Mouse (Mus musculus) liver, embryonic 13.5 days (tissue): ENCODE results near the gene Hrct1. TPM values are rescaled to one million over a fixed set of nuclear protein-coding genes. Genes with fewer than 3 reads are reported as not detected.

ENCODE experiments used
- ATAC-seq: fragments of 200-750 bp; cut with Nextera tagmentation; 2 replicates; pipeline ENCODE4 v1.8.0; 2017; ENCODE audit warnings: low read depth, mild to moderate bottlenecking, moderate number of reproducible peaks, moderate library complexity
- DNase-seq: peaks from one replicate; pipeline ENCODE4 v3.0.0; 2022
- H3K27ac ChIP-seq: fragments of 300-500 bp; sonication (generic); 2 replicates; pipeline ENCODE4 v1.5.1; 2015; ENCODE audit warnings: moderate library complexity, mild to moderate bottlenecking, inconsistent platforms
- H3K27me3 ChIP-seq: fragments of 300-500 bp; sonication (generic); 2 replicates; pipeline ENCODE4 v1.6.1; 2015; ENCODE audit warnings: mild to moderate bottlenecking, inconsistent platforms
- H3K36me3 ChIP-seq: fragments of 300-500 bp; sonication (generic); 2 replicates; pipeline ENCODE4 v1.6.1; 2015; ENCODE audit warnings: mild to moderate bottlenecking, inconsistent platforms
- H3K4me1 ChIP-seq: fragments of 300-500 bp; sonication (generic); replicated peaks from 2 replicates; pipeline ENCODE4 v1.6.1; 2015; ENCODE audit warnings: inconsistent platforms
- H3K4me2 ChIP-seq: fragments of 300-500 bp; sonication (generic); 2 replicates; pipeline ENCODE4 v1.6.1; 2015; ENCODE audit warnings: inconsistent platforms, mild to moderate bottlenecking, moderate library complexity
- H3K4me3 ChIP-seq: fragments of 300-500 bp; sonication (generic); replicated peaks from 2 replicates; pipeline ENCODE4 v1.5.1; 2015; ENCODE audit warnings: mild to moderate bottlenecking, inconsistent platforms
- H3K9ac ChIP-seq: fragments of 300-500 bp; sonication (generic); 2 replicates; pipeline ENCODE4 v1.6.1; 2015; ENCODE audit warnings: mild to moderate bottlenecking, inconsistent platforms
- H3K9me3 ChIP-seq: fragments of 300-500 bp; sonication (generic); replicated peaks from 2 replicates; pipeline ENCODE4 v1.6.1; 2016; ENCODE audit warnings: inconsistent platforms
- WGBS: fragments of 180-500 bp; shearing (Covaris S2); methylation state at CpG from one replicate; pipeline ENCODE4 v1.1.7; 2015; ENCODE audit not compliant: insufficient replicate concordance; 5-methylcytosine and 5-hydroxymethylcytosine counted together
- polyA plus RNA-seq: library from polyadenylated mRNA; unstranded; fragments of >200 nt; fragmentation: Nextera tagmentation; extraction: Ambion mirVana; gene quantifications from 2 replicates; pipeline ENCODE4 v1.2.1, GENCODE M21; 2015

Gene Hrct1
- polyA plus RNA-seq, 1 experiment from 2014 or later: 0.09 TPM

DNA sequence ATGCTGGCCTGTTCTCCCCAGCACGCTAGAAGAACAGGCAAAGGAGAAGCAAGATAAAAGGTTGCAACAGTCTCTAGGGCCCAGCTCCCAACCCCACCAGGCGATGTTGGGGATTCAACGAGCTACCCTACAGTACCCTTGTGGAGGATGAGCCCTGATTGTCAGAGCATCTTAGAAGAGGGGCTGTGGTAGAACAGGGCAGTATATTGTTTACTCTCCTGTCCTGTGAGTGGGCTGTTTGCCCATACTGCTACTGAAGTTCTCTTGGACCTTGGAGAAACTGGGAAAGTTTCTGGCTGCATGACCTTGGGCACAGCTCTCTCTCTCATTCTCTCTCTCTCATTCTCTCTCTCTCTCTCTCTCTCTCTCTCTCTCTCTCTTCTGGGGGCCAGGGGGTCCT lies 2.1 kb downstream of the Hrct1 start:
- Histone ChIP-seq H3K4me1 (peaks cover 54% of the 10 kb centered on the region), H3K27me3 (no peaks in the 10 kb centered on the region), H3K4me2 (no peak overlapping the region), H3K4me3 (no peak overlapping the region), H3K36me3 (no peaks in the 10 kb centered on the region), H3K9ac (no peak overlapping the region), H3K27ac (peak overlapping the region; percentile 64), H3K9me3 (no peaks in the 10 kb centered on the region)
- DNase-seq (no peak), ATAC-seq (no peak)
- 22% methylated on average over 3 of the region's 3 CpGs for WGBS

DNA sequence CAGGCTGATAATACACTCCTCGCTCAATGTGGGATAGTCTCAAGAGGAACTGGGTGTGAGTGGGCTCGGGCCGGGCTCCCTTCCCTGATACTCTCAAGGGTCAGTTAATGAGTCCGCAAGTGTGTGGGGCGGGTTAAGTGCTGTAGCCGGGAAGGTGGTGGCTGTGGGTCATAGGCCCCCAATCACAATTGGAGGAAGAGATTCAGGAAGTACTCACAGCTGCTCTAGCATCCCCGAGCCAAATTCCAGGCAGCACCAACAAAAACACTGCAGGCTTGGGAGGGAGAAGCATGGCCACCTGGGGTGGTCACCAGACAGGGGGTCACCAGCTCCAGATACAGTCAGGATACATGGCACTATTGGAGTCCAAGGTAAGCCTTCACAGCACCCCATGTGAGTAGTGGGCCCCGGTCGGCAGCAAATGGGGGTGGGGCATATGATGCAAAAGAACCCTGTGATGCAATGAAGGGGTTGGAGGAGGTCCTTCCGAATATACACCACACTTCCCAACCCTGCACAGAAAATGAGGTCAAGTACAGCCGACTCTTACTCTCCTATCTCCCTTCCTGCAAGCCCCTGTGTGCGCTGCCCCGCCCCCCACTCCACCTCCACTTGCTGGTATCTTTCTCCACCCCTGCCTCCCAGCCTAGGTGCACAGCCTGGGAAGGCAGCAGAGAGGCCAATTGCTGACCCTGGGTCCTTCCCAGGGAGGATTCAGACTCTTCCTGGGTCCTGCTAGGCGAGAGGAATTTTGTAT lies 3.0 kb downstream of the Hrct1 start, which contains the start of gene Spaar:
Gene Spaar (plus strand): TSS at position 241 of the 757 bp plus-strand sequence.
- H3K9me3 ChIP-seq: no peaks in the 10 kb centered on the region
- H3K4me1 ChIP-seq: peaks cover 54% of the 10 kb centered on the region
- 19% methylated on average over 14 of the region's 14 CpGs for WGBS
- H3K36me3 ChIP-seq: no peaks in the 10 kb centered on the region
- H3K4me3 ChIP-seq: no peak within 1 kb of the TSS
- peak; percentile 49; the same call in 1 of the 2 replicates for ATAC-seq
- H3K27me3 ChIP-seq: no peaks in the 10 kb centered on the region
- DNase-seq: peak; percentile 22
- H3K9ac ChIP-seq: no peak within 1 kb of the TSS
- H3K4me2 ChIP-seq: peak within 1 kb of the TSS; percentile 28
- H3K27ac ChIP-seq: peak within 1 kb of the TSS; percentile 64

DNA sequence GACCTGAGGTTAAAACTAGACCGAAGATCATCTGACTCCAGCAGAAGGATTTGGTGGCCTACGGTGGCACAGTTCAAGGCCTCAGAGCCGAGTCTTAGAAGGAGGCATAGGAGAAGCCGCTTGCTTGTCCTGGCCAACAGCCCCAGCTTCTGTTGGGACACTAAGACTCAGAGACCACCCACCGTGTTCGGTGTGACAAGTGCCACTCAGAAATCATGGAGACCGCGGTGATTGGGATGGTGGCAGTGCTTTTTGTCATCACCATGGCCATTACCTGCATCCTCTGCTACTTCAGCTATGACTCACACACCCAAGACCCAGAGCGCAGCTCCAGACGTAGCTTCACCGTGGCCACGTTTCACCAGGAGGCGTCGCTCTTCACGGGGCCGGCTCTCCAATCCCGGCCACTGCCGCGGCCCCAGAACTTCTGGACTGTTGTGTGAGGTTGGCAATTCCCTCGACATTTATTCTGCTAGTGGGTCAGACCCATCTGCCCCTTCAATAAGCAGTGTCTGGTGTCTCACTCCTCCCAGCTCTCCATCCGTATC lies 3.8 kb downstream of the Hrct1 start:
- WGBS: 54% methylated on average over 21 of the region's 21 CpGs
- no peak overlapping the region for H3K9ac ChIP-seq
- no peak overlapping the region for H3K4me3 ChIP-seq
- no peak overlapping the region for H3K27ac ChIP-seq
- H3K36me3 ChIP-seq: no peaks in the 10 kb centered on the region
- DNase-seq: no peak
- peaks cover 54% of the 10 kb centered on the region for H3K4me1 ChIP-seq
- H3K9me3 ChIP-seq: no peaks in the 10 kb centered on the region
- ATAC-seq: no peak
- no peak overlapping the region for H3K4me2 ChIP-seq
- H3K27me3 ChIP-seq: no peaks in the 10 kb centered on the region

DNA sequence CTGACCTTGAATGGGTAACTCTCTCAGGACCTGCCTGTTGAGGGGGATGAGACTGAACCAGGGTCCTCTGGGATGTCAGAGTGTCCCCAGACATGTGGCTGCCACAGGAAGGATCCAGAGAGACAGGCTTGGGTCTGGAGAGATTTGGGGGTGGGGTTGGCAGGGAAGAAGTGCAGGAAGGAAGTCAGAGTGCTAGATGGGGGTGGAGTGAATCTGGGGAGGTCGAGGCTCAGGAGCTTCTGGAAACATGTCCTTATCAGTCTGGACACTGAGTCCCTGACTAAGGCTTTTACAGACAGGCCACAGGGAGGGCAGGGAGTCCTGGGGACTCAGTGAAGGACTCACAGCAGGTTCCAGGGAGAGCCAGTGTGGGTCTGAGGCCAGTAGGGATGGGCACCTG lies 5.2 kb downstream of the Hrct1 start:
- H3K27ac ChIP-seq: no peak overlapping the region
- H3K4me1 ChIP-seq: peaks cover 40% of the 10 kb centered on the region
- H3K4me3 ChIP-seq: no peak overlapping the region
- no peaks in the 10 kb centered on the region for H3K36me3 ChIP-seq
- no peaks in the 10 kb centered on the region for H3K27me3 ChIP-seq
- 10% methylated on average over 1 of the region's 1 CpGs for WGBS
- no peak for DNase-seq
- H3K4me2 ChIP-seq: no peak overlapping the region
- H3K9ac ChIP-seq: no peak overlapping the region
- no peak for ATAC-seq
- H3K9me3 ChIP-seq: no peaks in the 10 kb centered on the region

DNA sequence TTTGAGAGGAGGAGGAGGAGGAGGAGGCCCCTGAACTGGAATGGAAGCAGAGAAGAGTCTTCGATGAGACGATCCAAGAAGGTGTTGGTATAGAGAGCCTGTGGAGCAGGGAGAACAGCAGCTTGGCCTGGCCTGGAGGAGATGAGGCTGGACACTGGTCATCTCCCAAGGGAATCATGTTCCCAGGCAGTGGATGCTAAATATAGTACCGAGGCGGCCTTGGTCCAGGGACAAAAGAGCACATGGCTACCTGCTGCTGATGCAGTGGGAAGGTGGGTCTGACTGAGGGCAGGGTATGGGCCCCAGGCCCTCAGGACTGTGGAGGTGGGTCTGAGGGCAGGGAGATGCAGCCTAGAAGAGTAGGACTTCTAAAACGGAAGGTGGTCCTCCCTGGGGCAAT lies 6.2 kb downstream of the Hrct1 start:
- 68% methylated on average over 5 of the region's 5 CpGs for WGBS
- H3K4me3 ChIP-seq: no peak overlapping the region
- ATAC-seq: no peak

DNA sequence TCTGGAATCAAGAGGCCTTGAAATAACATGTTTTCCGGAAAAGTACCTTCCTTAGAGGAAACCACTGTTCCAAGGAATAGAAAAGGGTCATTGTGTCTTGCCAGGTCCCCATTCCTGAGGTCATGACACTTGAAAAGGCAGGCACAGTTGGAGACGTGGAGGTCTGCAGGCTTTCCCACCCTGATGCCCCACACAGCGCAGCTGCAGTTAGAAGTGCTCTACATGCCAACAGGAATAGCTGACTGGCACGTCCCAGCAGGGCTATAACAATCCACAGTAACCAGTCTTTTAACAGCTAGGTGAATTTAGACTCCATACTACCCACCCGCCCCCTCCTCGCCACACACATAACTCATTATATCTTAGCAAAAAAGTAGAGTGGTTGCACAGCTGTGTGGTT lies 10.2 kb downstream of the Hrct1 start:
- no peaks in the 10 kb centered on the region for H3K36me3 ChIP-seq
- no peaks in the 10 kb centered on the region for H3K9me3 ChIP-seq
- no peak overlapping the region for H3K4me3 ChIP-seq
- H3K27me3 ChIP-seq: no peaks in the 10 kb centered on the region
- DNase-seq (no peak), ATAC-seq (no peak)
- H3K4me1 ChIP-seq: no peaks in the 10 kb centered on the region
- no peak overlapping the region for H3K4me2 ChIP-seq
- no peak overlapping the region for H3K9ac ChIP-seq
- 63% methylated on average over 6 of the region's 6 CpGs for WGBS
- no peak overlapping the region for H3K27ac ChIP-seq

More for the DNA sequence above, 6.2 kb downstream of the Hrct1 start:
- H3K4me2 ChIP-seq: no peak overlapping the region
- peaks cover 30% of the 10 kb centered on the region for H3K4me1 ChIP-seq
- no peak overlapping the region for H3K27ac ChIP-seq
- no peaks in the 10 kb centered on the region for H3K27me3 ChIP-seq
- no peaks in the 10 kb centered on the region for H3K36me3 ChIP-seq
- H3K9me3 ChIP-seq: no peaks in the 10 kb centered on the region
- H3K9ac ChIP-seq: no peak overlapping the region
- DNase-seq: no peak

DNA sequence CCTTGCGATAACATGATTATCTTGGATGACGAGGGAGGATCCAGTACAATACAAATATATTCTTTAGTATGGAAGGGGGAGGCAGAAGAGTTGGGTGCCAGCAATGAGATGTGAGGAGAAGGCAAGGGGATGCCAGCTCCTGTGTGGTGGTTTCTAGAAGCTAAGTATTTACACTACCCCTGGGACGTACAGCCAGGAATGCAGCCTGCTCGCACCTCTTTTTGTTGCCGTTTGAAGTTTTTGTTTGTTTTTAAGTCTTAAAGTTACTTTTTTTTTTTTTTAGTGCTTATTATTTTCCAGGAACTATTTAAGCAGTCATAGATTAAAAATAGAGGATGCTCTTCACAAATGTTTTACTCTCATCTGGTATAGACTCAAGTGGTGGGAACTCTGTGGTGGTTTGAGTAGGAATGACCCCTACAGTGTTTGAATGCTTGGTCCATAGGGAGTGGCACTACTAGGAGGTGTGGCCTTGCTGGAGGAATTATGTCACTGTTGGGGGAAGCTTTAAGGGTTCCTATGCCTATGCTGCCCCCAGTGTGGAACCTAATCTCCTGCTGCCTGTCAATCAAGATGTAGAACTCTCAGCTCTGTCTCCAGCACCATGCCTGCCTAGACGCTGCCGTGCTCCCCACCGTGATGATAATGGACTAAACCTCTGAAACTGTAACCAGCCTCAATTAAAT lies 12.1 kb downstream of the Hrct1 start:
- Histone ChIP-seq H3K27ac (no peak overlapping the region), H3K27me3 (no peaks in the 10 kb centered on the region), H3K4me3 (no peak overlapping the region), H3K4me2 (no peak overlapping the region), H3K4me1 (no peaks in the 10 kb centered on the region), H3K36me3 (no peaks in the 10 kb centered on the region), H3K9me3 (no peaks in the 10 kb centered on the region), H3K9ac (no peak overlapping the region)
- DNase-seq (no peak), ATAC-seq (no peak)
- 56% methylated on average over 8 of the region's 8 CpGs for WGBS

DNA sequence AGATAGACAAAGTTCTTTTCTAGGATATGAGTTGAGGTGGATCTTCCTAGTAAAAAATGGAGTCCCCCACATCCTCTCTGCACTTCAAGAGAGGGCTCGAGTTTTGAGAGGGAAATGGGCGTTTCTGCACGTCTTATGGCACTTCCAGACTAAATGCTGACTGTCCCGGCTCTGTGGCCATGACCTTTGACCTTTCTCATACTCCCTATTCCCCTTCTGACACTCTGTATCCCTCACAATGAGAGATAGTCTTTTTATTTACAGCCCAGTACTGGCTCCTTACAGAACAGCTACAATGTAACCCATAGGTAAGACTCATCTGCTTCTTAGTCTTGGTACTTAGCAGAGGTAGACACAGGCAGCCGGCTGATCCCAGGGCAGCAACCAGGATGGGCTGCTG lies 14.5 kb downstream of the Hrct1 start:
- Histone ChIP-seq H3K9me3 (no peaks in the 10 kb centered on the region), H3K9ac (no peak overlapping the region), H3K4me1 (no peaks in the 10 kb centered on the region), H3K27ac (no peak overlapping the region), H3K4me2 (no peak overlapping the region), H3K27me3 (no peaks in the 10 kb centered on the region), H3K4me3 (no peak overlapping the region), H3K36me3 (no peaks in the 10 kb centered on the region)
- 37% methylated on average over 5 of the region's 5 CpGs for WGBS
- DNase-seq (no peak), ATAC-seq (no peak)

DNA sequence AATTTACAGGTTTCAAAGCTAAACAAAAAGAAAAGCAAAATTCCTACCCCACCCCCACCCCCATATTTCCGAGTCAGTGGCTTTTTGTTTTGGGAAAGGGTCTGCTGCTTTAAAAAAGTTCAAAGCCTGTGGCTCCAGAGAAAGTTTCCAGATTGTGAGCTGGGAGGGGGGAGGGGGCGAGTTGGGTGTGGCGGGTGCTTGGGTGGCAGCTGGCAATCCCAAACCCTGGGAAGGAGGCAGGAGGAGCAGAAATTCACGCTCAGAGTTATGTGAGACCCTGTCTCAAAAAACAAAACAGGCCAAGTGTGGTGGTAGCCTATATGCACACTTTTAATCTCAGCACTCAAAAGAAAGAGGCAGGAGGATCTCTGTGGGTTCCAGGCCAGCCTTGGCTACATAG lies 15.6 kb downstream of the Hrct1 start:
- Histone ChIP-seq H3K36me3 (no peaks in the 10 kb centered on the region), H3K4me3 (no peak overlapping the region), H3K4me1 (no peaks in the 10 kb centered on the region), H3K9ac (no peak overlapping the region), H3K4me2 (no peak overlapping the region), H3K27me3 (no peaks in the 10 kb centered on the region), H3K9me3 (no peaks in the 10 kb centered on the region), H3K27ac (no peak overlapping the region)
- ATAC-seq (no peak), DNase-seq (no peak)
- WGBS: 43% methylated on average over 4 of the region's 4 CpGs

DNA sequence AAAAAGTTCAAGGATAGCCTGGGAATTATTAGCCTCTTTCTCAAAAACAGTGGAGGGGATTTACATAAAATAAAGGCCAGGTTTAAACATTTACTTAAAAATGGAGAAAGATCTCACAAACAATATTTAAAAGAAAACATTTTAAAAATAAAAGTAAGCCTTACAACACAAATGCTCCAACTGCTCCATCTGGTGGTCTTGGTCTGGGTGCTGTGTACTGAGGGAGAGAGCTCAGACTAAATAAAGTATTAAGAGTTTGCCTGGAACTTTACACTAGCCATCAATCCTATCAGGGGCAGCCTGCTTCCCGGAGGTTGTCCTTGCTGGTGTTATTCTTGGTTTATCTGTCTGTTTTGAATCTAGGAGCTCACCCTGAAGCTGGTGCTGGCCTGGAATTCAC lies 16.1 kb downstream of the Hrct1 start:
- WGBS: 28% methylated on average over 1 of the region's 1 CpGs
- DNase-seq (no peak), ATAC-seq (no peak)
- no peak overlapping the region for H3K4me2 ChIP-seq
- H3K4me1 ChIP-seq: no peaks in the 10 kb centered on the region
- no peaks in the 10 kb centered on the region for H3K36me3 ChIP-seq
- H3K27me3 ChIP-seq: no peaks in the 10 kb centered on the region
- no peak overlapping the region for H3K27ac ChIP-seq
- H3K9ac ChIP-seq: no peak overlapping the region
- no peak overlapping the region for H3K4me3 ChIP-seq
- no peaks in the 10 kb centered on the region for H3K9me3 ChIP-seq

DNA sequence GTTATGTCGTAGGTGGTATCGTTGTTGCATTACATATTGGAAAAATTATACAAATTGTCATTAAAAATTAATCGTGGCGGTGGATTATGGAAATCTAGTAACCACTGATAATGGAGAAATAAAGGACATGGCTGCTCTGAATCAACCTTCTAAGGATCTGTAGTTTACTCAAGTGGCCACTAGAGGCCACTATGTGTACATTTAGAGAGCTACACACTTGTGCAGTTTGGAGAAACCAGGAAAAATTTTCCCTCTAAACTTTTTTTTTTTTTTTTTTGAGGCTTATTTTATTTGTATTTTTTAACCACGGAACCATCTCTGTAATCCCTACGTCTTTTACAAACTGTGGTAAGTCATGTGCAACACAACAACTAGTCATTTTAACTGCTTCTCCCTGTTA lies 18.2 kb downstream of the Hrct1 start:
- no peaks in the 10 kb centered on the region for H3K4me1 ChIP-seq
- no peak overlapping the region for H3K4me2 ChIP-seq
- H3K36me3 ChIP-seq: no peaks in the 10 kb centered on the region
- no peak overlapping the region for H3K9ac ChIP-seq
- DNase-seq (no peak), ATAC-seq (no peak)
- no peaks in the 10 kb centered on the region for H3K9me3 ChIP-seq
- no peak overlapping the region for H3K27ac ChIP-seq
- WGBS: 6% methylated on average over 6 of the region's 6 CpGs
- no peaks in the 10 kb centered on the region for H3K27me3 ChIP-seq
- H3K4me3 ChIP-seq: no peak overlapping the region
